Mouse (Mus musculus): ENCODE data around the gene 4921536K21Rik.

Gene 4921536K21Rik

DNA sequence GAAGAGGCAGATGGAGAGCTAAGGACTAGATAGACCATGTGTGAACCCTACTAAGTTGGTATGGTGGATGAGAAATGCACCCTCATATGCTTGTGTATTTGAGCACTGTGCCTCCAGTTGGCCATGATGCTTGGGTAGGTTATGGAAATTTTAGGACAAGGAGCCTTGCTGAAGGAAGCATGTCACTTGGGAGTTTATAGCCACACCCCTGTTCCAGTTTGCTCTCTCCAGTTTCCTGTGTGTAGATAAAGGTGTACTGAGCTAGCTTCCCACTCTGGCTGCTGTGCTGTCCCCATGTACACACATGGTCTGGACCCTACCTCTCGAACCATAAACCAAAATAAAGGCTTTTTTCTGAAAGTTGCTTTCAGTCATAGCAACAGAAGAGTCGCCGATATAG lies 40.7 kb downstream of the 4921536K21Rik start:
- no peak for DNase-seq (ENCODE audit: low spot score in 2 of 2)

DNA sequence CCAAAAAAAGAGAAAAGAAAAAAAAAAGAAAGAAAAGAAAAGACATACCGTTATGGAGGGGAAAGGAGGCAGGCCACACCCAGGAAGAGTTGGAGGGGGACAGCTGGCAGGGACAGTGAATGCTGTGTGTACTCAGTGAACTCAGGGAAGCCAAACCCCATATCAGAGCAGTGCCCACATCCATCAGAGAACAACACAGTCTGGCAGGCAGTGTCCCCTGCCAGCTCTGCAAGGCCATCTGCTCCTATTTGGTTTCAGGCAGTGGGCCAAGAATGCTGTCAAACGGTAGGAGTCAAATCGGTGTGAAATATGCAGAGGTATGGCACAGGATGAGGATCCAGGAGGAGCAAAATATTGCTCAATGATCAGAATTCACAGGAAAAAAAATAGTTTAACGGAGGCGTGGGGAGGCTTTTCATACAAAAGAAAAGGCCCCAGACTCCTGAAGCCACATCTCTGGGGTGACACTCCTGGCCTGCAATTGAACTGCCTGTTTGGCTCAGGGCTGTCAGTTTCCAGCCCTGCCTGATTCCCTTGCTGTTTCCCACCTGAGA lies 41.3 kb downstream of the 4921536K21Rik start:
- DNase-seq (ENCODE audit: low spot score in 2 of 2): no peak

DNA sequence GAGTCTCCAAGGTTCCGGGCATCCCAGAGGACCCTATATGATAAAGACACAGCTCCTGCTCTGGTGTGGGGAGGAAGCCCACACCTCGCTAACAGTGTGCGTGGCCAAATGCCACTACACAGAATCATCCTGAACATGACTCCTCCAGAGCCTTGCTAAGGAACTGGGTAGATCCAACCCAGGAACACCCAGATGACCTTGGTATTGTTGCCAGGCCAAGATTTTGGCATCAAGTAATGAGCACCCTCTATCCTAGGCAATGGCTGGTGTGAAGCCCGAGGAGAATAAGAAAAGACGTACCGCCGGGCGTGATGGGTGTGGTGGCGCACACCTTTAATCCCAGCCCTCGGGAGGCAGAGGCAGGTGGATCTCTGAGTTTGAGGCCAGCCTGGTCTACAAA lies 41.9 kb downstream of the 4921536K21Rik start:
- DNase-seq (ENCODE audit: low spot score in 2 of 2): no peak

GRCm38 (mm10) chr11:3851872-3852271 lies 43.0 kb downstream of the 4921536K21Rik start:
- no peak for DNase-seq (ENCODE audit: low spot score in 2 of 2)

DNA sequence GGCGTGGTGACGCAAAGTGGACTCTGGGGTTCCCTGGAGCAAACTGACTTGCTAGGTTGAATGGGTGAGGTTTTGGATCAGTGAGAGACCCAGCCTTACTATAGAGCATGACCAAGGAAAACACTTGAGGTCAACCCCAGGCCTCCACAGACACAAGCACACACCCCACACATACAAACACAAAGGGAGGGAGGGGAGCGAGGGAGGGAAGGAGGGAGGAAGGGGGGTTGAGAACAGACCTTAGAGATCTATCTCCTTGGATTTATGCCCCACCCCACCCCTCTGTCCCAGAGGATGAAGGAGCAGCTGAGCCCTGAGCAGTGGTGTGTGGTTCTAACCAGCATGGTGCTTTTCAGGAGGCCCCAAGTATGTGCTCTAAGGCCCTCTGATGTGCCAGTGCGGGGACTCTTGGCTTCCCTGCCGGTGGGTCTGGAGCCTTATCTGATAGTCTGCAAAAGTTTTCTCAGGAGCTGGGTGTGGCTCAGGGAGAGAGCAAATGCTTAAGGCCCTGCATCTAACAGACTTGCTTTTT lies 44.1 kb downstream of the 4921536K21Rik start:
- no peak for DNase-seq (ENCODE audit: low spot score in 2 of 2)

DNA sequence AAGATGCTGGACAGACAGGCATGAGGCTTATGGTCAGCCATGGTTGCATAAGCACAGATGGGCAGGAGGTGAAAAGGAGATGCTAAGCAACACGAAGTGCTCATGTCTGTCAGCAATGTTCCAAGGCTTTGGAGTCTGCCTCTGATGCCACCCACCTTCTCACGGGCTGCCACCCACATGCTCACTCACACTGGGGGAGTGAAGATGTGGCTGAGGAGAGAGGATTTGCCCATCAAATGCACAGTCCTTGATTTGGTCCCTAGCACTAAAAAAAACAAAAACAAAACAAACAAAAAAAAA lies 44.6 kb downstream of the 4921536K21Rik start:
- no peak for DNase-seq (ENCODE audit: low spot score in 2 of 2)

DNA sequence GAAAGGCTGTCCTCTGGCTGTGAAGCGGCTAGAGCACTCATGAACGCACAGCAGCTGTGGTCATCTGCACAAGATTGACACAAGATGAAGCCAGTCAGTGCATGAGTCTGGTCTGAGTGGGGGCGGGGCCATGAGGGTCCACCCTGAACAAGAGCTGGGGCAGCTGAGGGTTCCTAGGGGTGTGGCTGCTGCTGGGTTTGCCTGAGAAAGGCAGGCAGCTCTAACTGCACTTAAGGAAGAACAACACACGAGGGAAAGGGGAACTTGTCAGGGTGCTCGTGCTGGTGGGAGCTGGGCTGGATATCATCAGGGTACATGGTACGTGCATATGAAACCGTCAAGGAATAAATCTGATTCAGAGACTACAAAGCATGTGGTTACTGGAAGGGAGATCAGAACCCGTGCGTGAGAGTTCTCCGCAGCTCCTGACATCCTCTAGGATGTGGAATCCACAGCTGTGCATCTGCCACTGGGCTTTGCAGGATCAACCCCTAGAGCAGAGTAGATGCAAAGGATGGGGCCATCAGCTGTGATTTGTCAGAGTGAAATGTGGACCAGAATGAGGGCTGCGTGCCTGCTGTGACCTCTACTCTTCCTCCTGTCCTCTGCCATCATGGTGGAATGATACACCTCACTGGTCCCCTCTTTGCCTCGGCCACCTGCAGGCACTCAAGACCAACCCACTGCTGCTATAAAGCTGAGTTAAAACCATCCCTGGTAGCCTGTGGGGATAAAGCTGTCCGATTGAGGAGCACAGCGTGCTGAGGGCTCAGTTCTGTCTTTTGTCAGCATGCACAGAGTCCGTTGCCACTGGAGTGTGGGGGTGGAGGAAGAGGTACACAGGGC lies 45.2 kb downstream of the 4921536K21Rik start:
- DNase-seq (ENCODE audit: low spot score in 2 of 2): no peak

DNA sequence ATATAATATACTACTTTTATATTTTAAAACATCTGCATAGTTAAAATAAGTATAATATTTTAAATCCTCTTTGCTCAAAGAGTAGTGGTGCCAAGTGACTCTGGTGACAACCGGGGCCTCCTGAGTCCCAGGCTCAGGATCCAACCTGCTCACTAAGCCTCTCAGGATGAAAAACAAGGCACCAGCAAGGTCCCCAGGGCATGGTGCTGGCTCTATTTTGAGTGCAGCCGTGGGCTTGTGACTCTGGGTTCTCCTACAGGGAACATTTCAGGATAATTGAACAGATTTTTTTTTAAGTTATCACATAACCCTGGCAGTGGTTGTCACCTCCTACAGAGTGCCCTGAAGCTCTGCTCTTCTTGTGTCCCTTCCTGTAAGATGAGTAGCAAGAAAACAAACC lies 48.5 kb downstream of the 4921536K21Rik start:
- DNase-seq (ENCODE audit: low spot score in 2 of 2): no peak

- DNase-seq (ENCODE audit: low spot score in 2 of 2): no peak
Measured at GRCm38 (mm10) chr11:3843943-3844734, 50.8 kb downstream of the 4921536K21Rik start.

Measured in urinary bladder, postnatal 4 days (tissue).